Mouse (Mus musculus) neural tube, embryonic 12.5 days (tissue): ENCODE measurements around the gene Rtn4r. TPM values are rescaled to one million over a fixed set of nuclear protein-coding genes. Genes with fewer than 3 reads are reported as not detected.

ENCODE experiments used
- ATAC-seq: fragments of 200-750 bp; cut with Nextera tagmentation; 2 replicates; pipeline ENCODE4 v1.8.0; 2017; ENCODE audit warnings: low read depth, mild to moderate bottlenecking, moderate TSS enrichment, moderate library complexity; ENCODE audit not compliant: low FRiP score
- H3K27ac ChIP-seq: fragments of 300-500 bp; sonication (generic); 2 replicates; pipeline ENCODE4 v1.5.1; 2016
- H3K27me3 ChIP-seq: fragments of 300-500 bp; sonication (generic); replicated peaks from 2 replicates; pipeline ENCODE4 v1.6.1; 2016; ENCODE audit warnings: mild to moderate bottlenecking
- H3K36me3 ChIP-seq: fragments of 300-500 bp; sonication (generic); 2 replicates; pipeline ENCODE4 v1.6.1; 2016; ENCODE audit warnings: mild to moderate bottlenecking
- H3K4me1 ChIP-seq: fragments of 300-500 bp; sonication (generic); 2 replicates; pipeline ENCODE4 v1.6.1; 2016
- H3K4me2 ChIP-seq: fragments of 300-500 bp; sonication (generic); replicated peaks from 2 replicates; pipeline ENCODE4 v1.6.1; 2016; ENCODE audit warnings: mild to moderate bottlenecking
- H3K4me3 ChIP-seq: fragments of 300-500 bp; sonication (generic); 2 replicates; pipeline ENCODE4 v1.5.1; 2016
- H3K9ac ChIP-seq: fragments of 300-500 bp; sonication (generic); 2 replicates; pipeline ENCODE4 v1.6.1; 2016; ENCODE audit warnings: mild to moderate bottlenecking
- H3K9me3 ChIP-seq: fragments of 300-500 bp; sonication (generic); 2 replicates; pipeline ENCODE4 v1.6.1; 2016; ENCODE audit warnings: mild to moderate bottlenecking
- WGBS: fragments of 180-500 bp; shearing (Covaris S2); methylation state at CpG from one replicate; pipeline ENCODE4 v1.1.7; 2016; 5-methylcytosine and 5-hydroxymethylcytosine counted together
- polyA plus RNA-seq: library from polyadenylated mRNA; unstranded; fragments of >200 nt; fragmentation: Nextera tagmentation; extraction: Ambion mirVana; gene quantifications from 2 replicates; pipeline ENCODE4 v1.2.1, GENCODE M21; 2016

The Rtn4r gene
- polyA plus RNA-seq, 1 experiment from 2014 or later: 16.5 TPM

DNA sequence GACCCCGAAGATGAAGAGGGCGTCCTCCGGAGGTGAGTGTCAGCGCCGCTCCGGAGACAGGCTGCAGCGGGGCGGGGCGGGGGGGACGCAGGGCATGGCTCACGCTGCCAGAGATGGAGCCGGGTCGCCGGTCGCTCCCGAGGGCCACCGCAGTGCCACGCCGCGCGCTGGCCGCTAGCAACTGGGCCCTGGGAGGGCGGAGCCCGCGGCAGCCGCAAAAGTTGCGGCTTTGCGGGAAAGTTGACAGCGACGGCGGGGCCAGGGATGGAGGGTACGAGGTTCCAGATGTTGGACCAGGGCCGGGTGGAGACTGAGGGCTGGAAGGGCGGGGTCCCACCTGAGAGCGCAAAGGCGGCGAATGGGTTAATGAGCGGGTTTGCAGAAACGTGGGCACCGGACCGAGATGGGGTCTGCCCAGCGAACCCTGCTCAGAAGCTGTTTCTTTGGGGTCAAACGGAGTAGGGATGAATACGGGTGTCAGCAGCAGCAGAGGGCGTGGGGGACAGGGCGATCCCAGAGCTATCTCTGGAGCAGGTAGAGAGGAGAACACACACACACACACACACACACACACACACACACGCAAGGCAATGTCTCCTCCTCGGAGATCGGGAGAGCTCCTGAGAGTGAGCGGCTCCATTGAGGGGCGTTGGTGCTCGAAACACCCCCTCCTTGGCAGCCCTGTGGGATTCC, 575 bp downstream of the Rtn4r start:
- peak overlapping the region; percentile 88 for H3K9ac ChIP-seq
- 1% methylated on average over 52 of the region's 52 CpGs for WGBS
- ATAC-seq: peak; percentile 34
- H3K9me3 ChIP-seq: no peaks in the 10 kb centered on the region
- peak overlapping the region; percentile 75 for H3K4me3 ChIP-seq
- H3K27ac ChIP-seq: peak overlapping the region; percentile 50; the same call in 1 of the 2 replicates
- peaks cover 41% of the 10 kb centered on the region for H3K27me3 ChIP-seq
- no peaks in the 10 kb centered on the region for H3K36me3 ChIP-seq
- H3K4me1 ChIP-seq: peaks cover 7% of the 10 kb centered on the region
- peak overlapping the region; percentile 96 for H3K4me2 ChIP-seq

- peaks cover 41% of the 10 kb centered on the region for H3K27me3 ChIP-seq
- H3K4me3 ChIP-seq: peak overlapping the region; percentile 75
- H3K4me2 ChIP-seq: peak overlapping the region; percentile 96
- no peak for ATAC-seq
- WGBS: 65% methylated on average over 6 of the region's 6 CpGs
- peak overlapping the region; percentile 88 for H3K9ac ChIP-seq
- no peak overlapping the region for H3K27ac ChIP-seq
- peaks cover 7% of the 10 kb centered on the region for H3K4me1 ChIP-seq
- no peaks in the 10 kb centered on the region for H3K36me3 ChIP-seq
- no peaks in the 10 kb centered on the region for H3K9me3 ChIP-seq
These were observed 1.1 kb downstream of the Rtn4r start for GRCm38 (mm10) chr16:18128564-18128935.

DNA sequence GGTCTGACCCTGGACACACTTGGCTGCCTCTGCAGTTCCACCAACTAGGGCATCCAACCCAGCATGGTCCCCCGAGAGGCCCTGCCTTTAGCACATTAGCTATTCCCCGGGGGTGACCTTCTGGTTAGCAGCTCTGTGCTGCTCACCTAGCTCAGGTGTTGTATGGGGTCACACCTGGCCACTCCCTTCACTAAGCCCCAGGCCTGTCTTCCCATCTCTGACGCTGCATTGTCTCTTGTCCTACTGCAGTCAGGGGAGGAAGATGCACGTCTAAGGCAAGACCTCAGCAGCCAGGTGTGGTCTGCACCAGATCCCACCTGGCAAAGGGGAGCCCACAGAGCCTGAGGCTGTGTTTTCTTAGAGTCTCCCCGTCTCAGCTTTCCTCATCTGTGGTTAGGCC, 2.0 kb downstream of the Rtn4r start:
- ATAC-seq: no peak
- peak overlapping the region; percentile 96 for H3K4me2 ChIP-seq
- 0 out of 2 replicates have a peak overlapping the region, but pooled peaks have one; percentile 35 for H3K9ac ChIP-seq
- no peak overlapping the region for H3K27ac ChIP-seq
- H3K9me3 ChIP-seq: no peaks in the 10 kb centered on the region
- H3K4me3 ChIP-seq: peak overlapping the region; percentile 75
- peaks cover 39% of the 10 kb centered on the region for H3K27me3 ChIP-seq
- no peaks in the 10 kb centered on the region for H3K36me3 ChIP-seq
- H3K4me1 ChIP-seq: peaks cover 7% of the 10 kb centered on the region
- 74% methylated on average over 5 of the region's 5 CpGs for WGBS

DNA sequence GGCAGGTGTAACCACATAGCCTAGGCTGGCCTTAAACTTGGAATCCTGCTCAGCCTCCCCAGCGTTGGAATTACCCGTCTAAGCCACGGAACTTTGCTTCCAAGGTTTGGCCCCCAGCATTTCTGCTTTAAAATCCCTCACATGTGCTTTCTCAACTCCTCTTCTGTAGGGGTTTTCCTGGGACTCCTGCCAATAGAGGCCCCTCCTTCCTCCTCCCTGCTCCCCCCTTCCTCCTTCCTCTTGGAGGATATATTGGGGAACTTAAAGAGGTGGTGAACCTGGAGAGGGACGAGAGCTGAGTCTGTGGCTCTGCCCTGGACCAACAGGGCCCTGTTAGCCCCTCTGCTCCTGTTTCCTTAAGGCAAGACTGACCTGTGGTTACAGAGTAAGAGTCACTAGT, 2.8 kb downstream of the Rtn4r start:
- Histone ChIP-seq H3K27me3 (peaks cover 36% of the 10 kb centered on the region), H3K9me3 (no peaks in the 10 kb centered on the region), H3K4me2 (no peak overlapping the region), H3K4me1 (peaks cover 7% of the 10 kb centered on the region), H3K27ac (no peak overlapping the region), H3K36me3 (no peaks in the 10 kb centered on the region), H3K9ac (no peak overlapping the region), H3K4me3 (no peak overlapping the region)
- ATAC-seq: no peak
- 64% methylated on average over 4 of the region's 4 CpGs for WGBS

- Histone ChIP-seq H3K4me2 (no peak overlapping the region), H3K36me3 (no peaks in the 10 kb centered on the region), H3K27ac (no peak overlapping the region), H3K27me3 (peaks cover 36% of the 10 kb centered on the region), H3K4me3 (no peak overlapping the region), H3K4me1 (peaks cover 7% of the 10 kb centered on the region), H3K9me3 (no peaks in the 10 kb centered on the region), H3K9ac (no peak overlapping the region)
- ATAC-seq: no peak
These were observed 3.3 kb downstream of the Rtn4r start for GRCm38 (mm10) chr16:18130705-18131104.

DNA sequence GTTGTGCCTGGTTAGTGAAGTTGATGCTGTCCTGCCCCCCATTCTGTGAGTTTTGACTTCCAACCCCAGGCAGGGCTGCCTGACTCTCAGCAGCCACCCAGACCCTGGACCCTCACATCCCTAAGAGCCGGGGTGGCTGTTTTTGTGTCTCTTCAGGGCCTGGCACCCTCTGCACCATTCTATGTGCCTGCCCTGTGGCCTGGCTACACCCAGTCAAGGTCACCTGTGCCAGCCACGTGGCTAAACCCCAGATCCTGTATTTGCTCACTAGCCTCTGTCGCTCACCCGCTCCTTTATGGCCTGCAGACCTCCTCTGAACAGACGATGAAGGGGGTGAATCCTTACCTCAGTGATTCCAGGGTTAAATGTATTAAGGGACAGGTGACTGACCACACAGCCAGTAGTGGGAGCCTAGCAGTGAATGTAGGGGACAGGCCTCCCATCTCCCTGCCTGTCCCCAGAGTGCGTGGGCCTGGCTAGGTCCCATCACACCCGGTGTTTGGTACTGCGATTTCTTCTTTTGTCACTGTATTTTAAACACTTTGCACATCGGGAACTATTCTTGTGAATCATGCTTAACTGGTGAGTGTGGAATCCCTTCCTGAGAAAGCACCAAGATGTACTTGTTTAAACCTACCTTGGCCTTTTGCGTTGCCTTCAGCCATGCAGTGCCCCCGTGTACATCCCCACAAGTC, 4.0 kb downstream of the Rtn4r start:
- H3K4me1 ChIP-seq: peaks cover 7% of the 10 kb centered on the region
- WGBS: 84% methylated on average over 11 of the region's 11 CpGs

DNA sequence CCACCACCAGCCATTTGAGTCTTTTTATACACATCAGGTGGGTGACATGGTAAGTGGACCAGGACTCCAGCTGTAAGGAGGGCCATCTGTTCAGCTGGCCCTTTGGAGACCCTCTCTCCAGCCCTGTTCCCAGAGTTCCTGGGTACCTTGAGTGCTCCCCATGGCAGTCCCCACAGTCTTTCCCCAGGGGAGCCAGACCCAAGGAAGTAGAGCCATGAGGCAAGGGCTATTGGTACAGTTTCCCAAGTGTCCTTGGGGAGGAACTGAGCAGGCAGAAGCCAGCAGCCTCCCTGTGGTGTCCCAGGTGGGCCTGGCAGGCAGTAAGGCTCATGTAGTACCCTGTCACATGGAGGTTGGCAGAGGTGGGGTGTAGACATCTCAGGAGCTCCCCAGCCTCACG, 4.6 kb downstream of the Rtn4r start:
- no peak overlapping the region for H3K9ac ChIP-seq
- peaks cover 24% of the 10 kb centered on the region for H3K27me3 ChIP-seq
- no peaks in the 10 kb centered on the region for H3K36me3 ChIP-seq
- H3K4me3 ChIP-seq: no peak overlapping the region
- H3K9me3 ChIP-seq: no peaks in the 10 kb centered on the region
- no peak overlapping the region for H3K27ac ChIP-seq
- 73% methylated on average over 1 of the region's 1 CpGs for WGBS
- ATAC-seq: no peak
- no peak overlapping the region for H3K4me2 ChIP-seq
- peaks cover 7% of the 10 kb centered on the region for H3K4me1 ChIP-seq

More for the DNA sequence above, 4.0 kb downstream of the Rtn4r start:
- Histone ChIP-seq H3K27ac (no peak overlapping the region), H3K27me3 (peaks cover 30% of the 10 kb centered on the region), H3K4me2 (no peak overlapping the region), H3K9ac (no peak overlapping the region), H3K9me3 (no peaks in the 10 kb centered on the region), H3K4me3 (no peak overlapping the region), H3K36me3 (no peaks in the 10 kb centered on the region)
- no peak for ATAC-seq

- H3K9me3 ChIP-seq: no peaks in the 10 kb centered on the region
- H3K4me3 ChIP-seq: no peak overlapping the region
- no peaks in the 10 kb centered on the region for H3K36me3 ChIP-seq
- 92% methylated on average over 3 of the region's 3 CpGs for WGBS
- no peak overlapping the region for H3K4me2 ChIP-seq
- H3K4me1 ChIP-seq: peaks cover 7% of the 10 kb centered on the region
- H3K27ac ChIP-seq: no peak overlapping the region
- H3K27me3 ChIP-seq: peaks cover 24% of the 10 kb centered on the region
- no peak overlapping the region for H3K9ac ChIP-seq
- ATAC-seq: no peak
These were observed 5.1 kb downstream of the Rtn4r start for GRCm38 (mm10) chr16:18132575-18132974.

GRCm38 (mm10) chr16:18133133-18133920, 5.9 kb downstream of the Rtn4r start:
- H3K36me3 ChIP-seq: no peaks in the 10 kb centered on the region
- H3K9me3 ChIP-seq: no peaks in the 10 kb centered on the region
- no peak overlapping the region for H3K4me2 ChIP-seq
- H3K9ac ChIP-seq: no peak overlapping the region
- peaks cover 3% of the 10 kb centered on the region for H3K4me1 ChIP-seq
- no peak overlapping the region for H3K4me3 ChIP-seq
- no peak overlapping the region for H3K27ac ChIP-seq
- WGBS: 89% methylated on average over 5 of the region's 5 CpGs
- peaks cover 17% of the 10 kb centered on the region for H3K27me3 ChIP-seq
- ATAC-seq: no peak

- Histone ChIP-seq H3K4me1 (no peaks in the 10 kb centered on the region), H3K27ac (no peak overlapping the region), H3K9ac (no peak overlapping the region), H3K4me2 (no peak overlapping the region), H3K4me3 (no peak overlapping the region), H3K36me3 (no peaks in the 10 kb centered on the region), H3K9me3 (no peaks in the 10 kb centered on the region), H3K27me3 (peaks cover 3% of the 10 kb centered on the region; the same call in 1 of the 2 replicates)
- 79% methylated on average over 5 of the region's 5 CpGs for WGBS
- ATAC-seq: no peak
These were observed 7.8 kb downstream of the Rtn4r start for GRCm38 (mm10) chr16:18135196-18135595.

DNA sequence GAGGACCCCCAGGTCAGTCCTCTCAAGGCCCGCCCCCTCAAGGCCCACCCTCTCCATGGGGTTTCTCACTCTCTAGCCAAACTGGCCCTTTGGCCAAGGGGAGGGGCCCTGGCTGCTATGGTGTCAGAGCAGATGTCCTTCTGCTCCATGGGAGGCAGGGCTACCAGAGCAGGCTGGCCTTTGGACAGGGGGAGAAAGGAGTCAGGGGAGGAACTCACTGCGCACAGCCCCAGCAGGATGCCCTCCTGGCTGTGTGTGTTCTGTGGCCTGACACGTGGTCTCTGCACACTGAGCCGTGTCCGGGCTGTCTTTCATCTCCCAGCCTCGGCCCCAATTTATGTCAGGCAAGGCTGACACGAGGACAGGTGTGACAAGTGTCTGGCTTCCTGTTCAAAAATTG, 8.6 kb downstream of the Rtn4r start:
- H3K9me3 ChIP-seq: no peaks in the 10 kb centered on the region
- no peak overlapping the region for H3K9ac ChIP-seq
- H3K27ac ChIP-seq: no peak overlapping the region
- 67% methylated on average over 7 of the region's 7 CpGs for WGBS
- no peaks in the 10 kb centered on the region for H3K36me3 ChIP-seq
- ATAC-seq: no peak
- H3K4me1 ChIP-seq: no peaks in the 10 kb centered on the region
- peaks cover 2% of the 10 kb centered on the region; the same call in 1 of the 2 replicates for H3K27me3 ChIP-seq
- no peak overlapping the region for H3K4me2 ChIP-seq
- H3K4me3 ChIP-seq: no peak overlapping the region

DNA sequence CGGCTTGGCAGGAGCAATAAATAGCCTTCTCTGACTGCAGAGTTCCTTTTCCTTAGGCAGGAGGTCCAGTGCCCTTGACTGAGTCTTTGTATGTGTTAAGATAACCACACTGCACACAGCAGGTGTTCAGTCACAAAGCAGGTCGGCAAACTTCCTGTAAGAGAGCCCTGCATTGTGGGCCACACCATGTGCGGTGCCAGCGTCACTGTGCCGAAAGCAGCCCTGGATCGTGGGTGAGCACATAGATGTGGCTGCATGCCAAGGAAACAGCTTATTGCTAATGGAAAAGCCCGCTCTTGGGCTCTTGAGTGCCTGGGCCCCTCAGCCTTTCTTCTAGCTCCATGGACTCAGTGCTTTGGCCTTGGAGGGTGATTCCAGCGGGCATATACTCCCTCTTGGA, 16.8 kb downstream of the Rtn4r start:
- Histone ChIP-seq H3K4me2 (no peak overlapping the region), H3K9ac (no peak overlapping the region), H3K4me3 (no peak overlapping the region), H3K27me3 (no peaks in the 10 kb centered on the region), H3K27ac (no peak overlapping the region), H3K36me3 (no peaks in the 10 kb centered on the region), H3K4me1 (peaks cover 42% of the 10 kb centered on the region), H3K9me3 (no peaks in the 10 kb centered on the region)
- ATAC-seq: no peak
- 72% methylated on average over 8 of the region's 8 CpGs for WGBS
